In the genomic region with DNA sequence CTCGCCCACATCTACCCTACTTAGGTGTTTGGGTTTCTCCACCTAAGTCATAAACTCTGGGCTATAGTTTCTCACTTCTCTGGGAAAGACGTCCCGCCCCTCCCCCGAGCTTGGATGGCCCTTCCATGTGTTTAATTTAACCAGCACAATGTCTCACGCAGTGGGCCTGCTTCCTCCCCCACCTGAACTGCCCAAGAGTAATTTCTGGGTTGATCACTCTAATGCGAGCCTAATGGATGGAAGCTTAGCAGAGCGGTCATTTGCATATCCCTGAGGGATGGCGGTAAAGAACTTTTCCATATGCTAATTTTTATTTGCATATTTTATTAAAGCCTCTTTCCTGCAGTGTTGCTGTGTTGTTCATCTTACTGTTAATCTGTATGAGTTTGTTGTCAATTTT, we compare ENCODE assay signal across 21 mouse cellular contexts.
DNase-seq lines count a peak whose midpoint lies in the region; ATAC-seq and TF ChIP-seq lines count a peak whose summit lies in the region.
"Had no signal": no experiment of that assay in that cellular context is flagged by ENCODE, and none has a peak within 500 bp of the region (broad histone marks: within the 10 kb centered on the region; RNA-seq: fewer than 3 reads in every experiment).

No protein-coding gene starts in this region.

- H3K4me3 ChIP-seq in forebrain, embryonic 14.5 days (ENCODE audit: low read depth, low read length) = no peak overlapping the region
- no peak overlapping the region for H3K4me3 ChIP-seq in forebrain, embryonic 16.5 days (replicated peaks; ENCODE audit: low read length)
- H3K4me3 ChIP-seq in hindbrain, embryonic 13.5 days = no peak overlapping the region
- no peak overlapping the region for H3K4me3 ChIP-seq in midbrain, embryonic 15.5 days
- no peak overlapping the region for H3K4me3 ChIP-seq in stomach, postnatal 0 days (ENCODE audit: low read depth, low read length)
- H3K4me3 ChIP-seq: erythroblast, embryonic 14.5 days; heart, embryonic 13.5 days; intestine, embryonic 15.5 days; limb, embryonic 13.5 days; liver, embryonic 13.5 days had no signal

- H3K4me1 ChIP-seq in forebrain, embryonic 14.5 days (ENCODE audit: control insufficient read depth, insufficient read depth, low read length) = peaks cover 7% of the 10 kb centered on the region; the same call in 1 of the 2 replicates
- H3K4me1 ChIP-seq in forebrain, embryonic 16.5 days (replicated peaks; ENCODE audit: control insufficient read depth, insufficient read depth, low read length) = peaks cover 2% of the 10 kb centered on the region
- H3K4me1 ChIP-seq in hindbrain, embryonic 13.5 days (replicated peaks) = peaks cover 32% of the 10 kb centered on the region
- peaks cover 10% of the 10 kb centered on the region; the same call in 1 of the 2 replicates for H3K4me1 ChIP-seq in midbrain, embryonic 15.5 days
- H3K4me1 ChIP-seq in stomach, postnatal 0 days (replicated peaks; ENCODE audit: control insufficient read depth, insufficient read depth) = peaks cover 15% of the 10 kb centered on the region; the same call in 1 of the 2 replicates
- H3K4me1 ChIP-seq: liver, embryonic 13.5 days had no signal

- no peak for TF ChIP-seq CTCF in stomach, postnatal 0 days (IDR thresholded peaks at IDR 0.05; ENCODE audit: low read depth)

- ATAC-seq in forebrain, embryonic 14.5 days = 0 out of 2 replicates have a peak, but pooled peaks have one; percentile 42
- ATAC-seq in forebrain, embryonic 16.5 days = no peak
- ATAC-seq in hindbrain, embryonic 13.5 days (ENCODE audit: low FRiP score) = peak; percentile 85
- ATAC-seq in midbrain, embryonic 15.5 days (replicated peaks) = 0 out of 2 replicates have a peak, but pooled peaks have one; percentile 62
- ATAC-seq in stomach, postnatal 0 days (ENCODE audit: low FRiP score, low TSS enrichment) = no peak
- ATAC-seq: intestine, embryonic 15.5 days had no signal

- no peak overlapping the region for H3K27ac ChIP-seq in forebrain, embryonic 14.5 days (ENCODE audit: low read depth, low read length)
- no peak overlapping the region for H3K27ac ChIP-seq in forebrain, embryonic 16.5 days (ENCODE audit: low read length)
- H3K27ac ChIP-seq in hindbrain, embryonic 13.5 days = no peak overlapping the region
- H3K27ac ChIP-seq in midbrain, embryonic 15.5 days = no peak overlapping the region
- H3K27ac ChIP-seq in stomach, postnatal 0 days (replicated peaks) = no peak overlapping the region
- H3K27ac ChIP-seq: heart, embryonic 13.5 days; intestine, embryonic 15.5 days; liver, embryonic 13.5 days had no signal

- no peak overlapping the region for H3K4me2 ChIP-seq in forebrain, embryonic 14.5 days (ENCODE audit: low read length)
- no peak overlapping the region for H3K4me2 ChIP-seq in forebrain, embryonic 16.5 days (ENCODE audit: low read length)
- no peak overlapping the region for H3K4me2 ChIP-seq in hindbrain, embryonic 13.5 days
- H3K4me2 ChIP-seq in midbrain, embryonic 15.5 days = no peak overlapping the region
- H3K4me2 ChIP-seq in stomach, postnatal 0 days (replicated peaks; ENCODE audit: low read depth) = no peak overlapping the region
- H3K4me2 ChIP-seq: heart, embryonic 13.5 days; intestine, embryonic 15.5 days; limb, embryonic 13.5 days; liver, embryonic 13.5 days; lung, embryonic 14.5 days had no signal

- H3K9me3 ChIP-seq in forebrain, embryonic 14.5 days (replicated peaks; ENCODE audit: control insufficient read depth, low read length) = no peaks in the 10 kb centered on the region
- H3K9me3 ChIP-seq in forebrain, embryonic 16.5 days (ENCODE audit: control insufficient read depth, low read length) = no peaks in the 10 kb centered on the region
- H3K9me3 ChIP-seq in hindbrain, embryonic 13.5 days = no peaks in the 10 kb centered on the region
- no peaks in the 10 kb centered on the region for H3K9me3 ChIP-seq in midbrain, embryonic 15.5 days
- H3K9me3 ChIP-seq in stomach, postnatal 0 days (ENCODE audit: control insufficient read depth, low read length) = no peaks in the 10 kb centered on the region
- H3K9me3 ChIP-seq: heart, embryonic 13.5 days; intestine, embryonic 15.5 days; limb, embryonic 13.5 days; liver, embryonic 13.5 days had no signal

- no peaks in the 10 kb centered on the region for H3K27me3 ChIP-seq in forebrain, embryonic 14.5 days (replicated peaks; ENCODE audit: control insufficient read depth, insufficient read depth, low read length)
- H3K27me3 ChIP-seq in forebrain, embryonic 16.5 days (replicated peaks; ENCODE audit: control insufficient read depth, insufficient read depth, low read length) = no peaks in the 10 kb centered on the region
- H3K27me3 ChIP-seq in hindbrain, embryonic 13.5 days = peaks cover 5% of the 10 kb centered on the region; the same call in 1 of the 2 replicates
- H3K27me3 ChIP-seq in midbrain, embryonic 15.5 days (replicated peaks) = no peaks in the 10 kb centered on the region
- H3K27me3 ChIP-seq in stomach, postnatal 0 days (ENCODE audit: control insufficient read depth, insufficient read depth, low read length) = no peaks in the 10 kb centered on the region
- H3K27me3 ChIP-seq: intestine, embryonic 15.5 days had no signal

- H3K36me3 ChIP-seq in forebrain, embryonic 14.5 days (ENCODE audit: control insufficient read depth, insufficient read depth, low read length) = no peaks in the 10 kb centered on the region
- no peaks in the 10 kb centered on the region for H3K36me3 ChIP-seq in forebrain, embryonic 16.5 days (ENCODE audit: control insufficient read depth, insufficient read depth)
- H3K36me3 ChIP-seq in hindbrain, embryonic 13.5 days = no peaks in the 10 kb centered on the region
- H3K36me3 ChIP-seq in midbrain, embryonic 15.5 days (replicated peaks) = no peaks in the 10 kb centered on the region
- H3K36me3 ChIP-seq in stomach, postnatal 0 days (ENCODE audit: control insufficient read depth, insufficient read depth, low read length) = no peaks in the 10 kb centered on the region
- H3K36me3 ChIP-seq: heart, embryonic 13.5 days; intestine, embryonic 15.5 days; limb, embryonic 13.5 days; liver, embryonic 13.5 days had no signal

- DNase-seq in forebrain, embryonic 14.5 days (ENCODE audit: low spot score) = peak; percentile 42
- DNase-seq in ZHBTc4 (ENCODE audit: low read depth, low spot score) = peak; percentile 19
- no peak for DNase-seq in stomach, postnatal 0 days (ENCODE audit: low spot score)
- DNase-seq in adrenal gland, adult 2 months = no peak
- DNase-seq: adrenal gland, adult 8-10 months; cerebellum, adult 9-10 months; gastrocnemius, postnatal 14 days; heart, adult 18-20 months; heart, postnatal 36 days; layer of hippocampus, postnatal 36 days; liver, embryonic 13.5 days; lung, embryonic 14.5 days; lung, postnatal 36 days; thymus, postnatal 4 days had no signal

- TF ChIP-seq EP300 in stomach, postnatal 0 days (optimal IDR thresholded peaks at IDR 0.05) = no peak

- no peak overlapping the region for H3K9ac ChIP-seq in forebrain, embryonic 14.5 days (ENCODE audit: low read length)
- no peak overlapping the region for H3K9ac ChIP-seq in forebrain, embryonic 16.5 days (replicated peaks; ENCODE audit: low read depth, low read length)
- no peak overlapping the region for H3K9ac ChIP-seq in hindbrain, embryonic 13.5 days
- no peak overlapping the region for H3K9ac ChIP-seq in midbrain, embryonic 15.5 days
- no peak overlapping the region for H3K9ac ChIP-seq in stomach, postnatal 0 days (ENCODE audit: low read length)
- H3K9ac ChIP-seq: heart, embryonic 13.5 days; intestine, embryonic 15.5 days; limb, embryonic 13.5 days; liver, embryonic 13.5 days; lung, embryonic 14.5 days had no signal

- WGBS in forebrain, embryonic 14.5 days = 45% methylated on average over 8 of the region's 8 CpGs
- WGBS in forebrain, embryonic 16.5 days = 44% methylated on average over 8 of the region's 8 CpGs
- WGBS in hindbrain, embryonic 13.5 days = 40% methylated on average over 8 of the region's 8 CpGs
- WGBS in midbrain, embryonic 15.5 days = 44% methylated on average over 8 of the region's 8 CpGs
- 63% methylated on average over 8 of the region's 8 CpGs for WGBS in stomach, postnatal 0 days

Comparison
In these comparisons a context has a peak if more than half of its experiments do, and no peak if none do; other contexts are left out.
1. ATAC-seq: peak in forebrain, embryonic 14.5 days (single experiment), hindbrain, embryonic 13.5 days (single experiment) and midbrain, embryonic 15.5 days (single experiment); none in forebrain, embryonic 16.5 days (single experiment) and stomach, postnatal 0 days (single experiment).
2. DNase-seq: peak in forebrain, embryonic 14.5 days (single experiment) and ZHBTc4 (single experiment); none in stomach, postnatal 0 days (single experiment) and adrenal gland, adult 2 months (single experiment).